Mouse (Mus musculus) liver, postnatal 0 days (tissue): ENCODE data around the gene Dnajc6.

ENCODE experiments used
- CTCF ChIP-seq: sonication (generic); IDR thresholded peaks from 2 replicates; pipeline ENCODE4 v1.5.1; 2016; ENCODE audit warnings: antibody characterized with exemption, low read depth
- EP300 ChIP-seq: IDR thresholded peaks from 2 replicates; pipeline ENCODE4 v1.6.1; 2016; ENCODE audit warnings: antibody characterized with exemption, low read depth, mild to moderate bottlenecking

DNA sequence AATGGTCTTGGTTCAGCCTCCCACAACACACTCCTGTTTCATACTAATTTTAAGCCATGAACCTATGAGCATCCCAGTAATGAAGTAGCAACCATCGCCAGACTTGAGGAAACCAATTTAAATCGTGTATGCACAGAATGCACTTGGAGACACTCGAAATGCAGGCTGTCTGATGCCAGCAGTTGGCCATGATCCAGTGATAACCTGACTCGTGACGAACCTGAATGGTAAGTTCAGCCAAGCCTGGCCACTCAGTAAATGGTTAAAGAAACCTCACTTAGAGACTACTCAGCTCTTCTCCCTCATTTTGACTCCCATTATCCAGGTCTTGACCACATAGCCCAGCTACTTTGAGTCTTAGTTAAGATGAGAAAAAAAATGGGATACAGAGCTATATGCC lies 27.2 kb upstream of the Dnajc6 start:
- TF ChIP-seq CTCF (no peak), EP300 (no peak)
